Mouse (Mus musculus) CH12.LX (cell line): Measurements from ENCODE around the gene Csf1.

ENCODE experiments used
- CTCF ChIP-seq, 2 experiments: IDR thresholded peaks in 1 of 2; conservative IDR thresholded peaks in 1 of 2; 2 replicates each; pipeline ENCODE4 v1.5.1; 2011 to 2012; ENCODE audit warnings: low read depth in 2 of 2, low read length in 2 of 2, improper control_type of control experiment in 1 of 2, inconsistent platforms in 1 of 2, mild to moderate bottlenecking in 1 of 2, moderate library complexity in 1 of 2
- E2F4 ChIP-seq: IDR thresholded peaks from 2 replicates; pipeline ENCODE4 v1.6.1; 2011; ENCODE audit warnings: low read depth, low read length, improper control_type of control experiment; ENCODE audit not compliant: insufficient replicate concordance
- GABPA ChIP-seq: IDR thresholded peaks from 2 replicates; pipeline ENCODE4 v1.6.1; 2012; ENCODE audit warnings: low read depth, low read length, improper control_type of control experiment, inconsistent platforms; ENCODE audit not compliant: insufficient replicate concordance
- MYC ChIP-seq: IDR thresholded peaks from 2 replicates; pipeline ENCODE4 v1.6.1; 2011; ENCODE audit warnings: low read depth, mild to moderate bottlenecking, improper control_type of control experiment, low read length
- NRF1 ChIP-seq: IDR thresholded peaks from 2 replicates; pipeline ENCODE4 v1.6.1; 2014; ENCODE audit warnings: low read depth, mild to moderate bottlenecking, inconsistent platforms, low read length, improper control_type of control experiment, moderate library complexity
- POLR2A ChIP-seq: IDR thresholded peaks from 2 replicates; pipeline ENCODE4 v1.6.1; 2011; ENCODE audit warnings: low read depth, mild to moderate bottlenecking, improper control_type of control experiment, low read length

DNA sequence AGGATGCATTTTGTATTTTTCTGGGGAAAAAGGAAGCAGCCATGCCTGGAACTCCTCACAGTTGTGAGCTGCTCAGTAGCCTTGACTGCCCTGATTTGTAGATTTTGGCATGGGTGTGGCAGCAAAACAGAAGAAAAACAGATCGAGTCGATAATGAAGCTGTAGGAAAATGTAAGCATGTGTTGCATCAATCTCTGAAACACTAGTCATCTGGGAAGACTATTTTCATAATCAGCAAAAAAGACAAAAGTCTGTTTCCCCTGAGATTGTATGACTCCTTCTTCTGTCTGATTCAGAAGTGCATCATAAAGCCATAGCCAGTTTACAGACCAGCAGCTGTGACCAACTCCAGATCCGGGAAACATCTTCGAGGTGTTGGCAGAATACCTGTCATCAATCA lies 53.0 kb downstream of the Csf1 start:
- TF ChIP-seq CTCF (conservative IDR thresholded peaks at IDR 0.05 in 1 of 2, IDR thresholded peaks at IDR 0.05 in 1 of 2; ENCODE audit: low read depth in 2 of 2, low read length in 2 of 2) (no peak), GABPA (no peak), POLR2A (no peak), NRF1 (no peak), MYC (no peak), E2F4 (no peak)
